Mouse (Mus musculus): ENCODE results near the gene Guca1a.
A peak's percentile ranks its signal among the peaks of the same experiment; 100 is the strongest.

DNA sequence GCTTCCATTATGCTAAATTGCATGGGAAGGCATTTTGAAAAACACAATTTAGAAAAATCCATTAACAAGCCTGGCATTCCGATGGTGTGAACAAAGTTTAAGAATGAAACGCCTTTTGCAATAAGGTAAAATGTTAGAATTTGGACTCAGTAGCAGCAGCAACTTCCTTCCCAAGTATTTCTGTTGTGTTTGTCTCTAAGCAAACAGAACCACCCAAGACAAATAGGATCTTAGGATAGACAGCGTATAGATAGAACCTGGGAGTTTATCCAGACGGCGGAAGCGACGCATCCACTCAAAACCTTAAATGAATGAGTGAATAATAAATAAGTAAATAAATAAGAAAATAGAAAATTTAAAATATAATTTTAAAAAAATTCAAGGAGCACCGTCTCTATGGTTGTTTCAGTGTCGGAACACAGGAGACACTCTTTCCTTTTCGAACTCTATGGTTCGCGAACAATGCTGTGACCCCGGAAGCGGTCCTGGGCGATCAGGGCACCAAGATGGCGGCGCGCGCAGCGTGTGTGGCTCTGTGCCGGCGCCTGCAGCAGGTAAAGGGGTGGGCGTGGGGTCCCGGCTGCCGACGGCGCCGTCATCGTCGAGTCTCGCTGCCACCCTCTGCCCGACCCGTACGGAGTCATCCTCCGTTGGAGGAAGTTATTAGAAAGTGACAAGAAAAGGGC, 31.8 kb downstream of the Guca1a start, which contains the start of gene Mrps10:
- TF ChIP-seq CTCF (IDR thresholded peaks at IDR 0.05; ENCODE audit: insufficient read depth, low read depth, low read length), result no peak
- peak; percentile 51 for TF ChIP-seq POLR2A (IDR thresholded peaks at IDR 0.05; ENCODE audit: insufficient read depth, low read depth, low read length)
